Mouse (Mus musculus): Measurements from ENCODE around the gene Mrps11. TPM values are rescaled to one million over a fixed set of nuclear protein-coding genes. Genes with fewer than 3 reads are reported as not detected.
A peak's percentile ranks its signal among the peaks of the same experiment; 100 is the strongest.

Gene Mrps11
- polyA plus RNA-seq (2015; fragmentation: Nextera tagmentation; extraction: Ambion mirVana) = 61.9 and 69.2 TPM in 2 replicates

DNA sequence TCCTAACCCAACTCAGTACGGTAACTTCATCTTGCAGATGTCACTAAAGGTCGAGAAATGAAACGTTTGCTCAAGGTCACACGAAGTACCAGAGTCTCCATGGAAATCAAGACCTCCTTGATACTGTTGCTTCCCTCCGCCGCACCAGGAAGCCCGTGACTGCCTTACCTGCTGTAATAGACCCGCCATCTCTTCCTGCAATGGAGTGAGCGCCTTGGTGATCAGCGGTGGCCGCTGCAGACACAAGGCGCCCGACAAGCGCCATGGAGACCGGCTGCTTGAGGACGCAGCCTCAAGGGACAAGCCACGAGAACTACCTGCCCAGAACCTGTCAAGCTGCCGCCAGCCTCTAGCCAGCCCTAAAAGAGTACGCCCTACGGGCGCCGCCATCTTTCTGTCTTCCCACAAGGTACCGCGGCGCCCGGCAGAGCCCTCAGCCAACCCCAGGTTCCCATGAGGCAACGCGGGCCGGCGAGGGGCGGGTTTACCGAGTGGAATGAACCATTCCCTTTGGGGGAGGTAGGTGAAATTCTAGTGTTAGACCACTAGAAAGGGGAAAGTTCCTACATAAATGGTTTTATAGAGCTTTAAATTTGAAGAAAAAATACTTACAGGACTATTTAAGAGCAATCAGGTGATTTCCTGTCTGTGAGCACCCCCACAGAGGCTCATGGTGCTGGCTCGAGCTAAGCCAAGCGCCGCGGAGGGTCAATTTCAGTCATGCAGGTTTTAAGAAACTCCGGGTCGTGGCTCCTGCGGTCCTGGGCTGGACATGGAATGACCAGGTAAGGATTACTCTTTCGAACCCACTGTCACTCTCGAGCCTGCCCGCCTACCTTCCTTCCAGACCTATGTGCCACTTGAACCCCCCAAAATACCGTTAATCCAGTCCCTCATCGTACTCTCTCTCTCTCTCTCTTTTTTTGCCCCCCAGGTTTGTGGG lies at the start of gene Mrps11, which contains the start of gene Mrpl46:
Gene Mrps11, plus strand, starts transcription at position 481 of the 943 bp plus-strand sequence.
Gene Mrpl46, minus strand, starts transcription at position 893 of the 943 bp plus-strand sequence.
- no peaks in the 10 kb centered on the region for H3K27me3 ChIP-seq (ENCODE audit: control insufficient read depth, insufficient read depth, low read depth, low read length)
- peak; percentile 98 for ATAC-seq
- peak within 1 kb of the TSS; percentile 88 for H3K4me2 ChIP-seq (ENCODE audit: low read length)
- H3K27ac ChIP-seq (ENCODE audit: low read length) = peak within 1 kb of the TSS; percentile 73
- WGBS = under 1% methylated on average over 44 of the region's 44 CpGs
- H3K4me1 ChIP-seq (ENCODE audit: control insufficient read depth, insufficient read depth, low read length) = peaks cover 23% of the 10 kb centered on the region
- peaks cover 21% of the 10 kb centered on the region for H3K36me3 ChIP-seq (ENCODE audit: control insufficient read depth, insufficient read depth, low read length)
- H3K9ac ChIP-seq (ENCODE audit: low read depth, low read length) = peak within 1 kb of the TSS; percentile 69
- H3K4me3 ChIP-seq (ENCODE audit: low read depth, low read length) = peak within 1 kb of the TSS; percentile 54
- H3K9me3 ChIP-seq (replicated peaks; ENCODE audit: control insufficient read depth, low read length, poor library complexity, severe bottlenecking) = no peaks in the 10 kb centered on the region

DNA sequence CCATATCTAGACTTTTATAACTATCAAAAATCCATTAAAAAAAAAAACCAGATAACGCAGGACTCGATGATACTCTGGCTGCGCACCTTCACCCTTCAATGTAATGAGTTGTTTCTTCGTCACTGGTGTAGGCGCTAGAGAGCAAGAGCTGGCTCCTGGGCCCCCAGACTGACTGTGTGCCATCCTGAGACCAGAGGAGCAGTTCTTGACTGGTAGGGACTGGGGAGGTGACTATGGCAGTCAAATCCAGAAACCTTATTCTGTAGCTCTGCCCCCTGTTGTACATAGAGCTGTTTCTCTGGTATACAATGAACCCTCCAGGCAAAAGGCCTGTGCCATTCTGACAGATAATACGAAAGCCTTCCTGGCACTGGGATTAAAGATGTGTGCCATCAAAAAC lies 45.7 kb upstream of the Mrps11 start:
- WGBS = 89% methylated on average over 6 of the region's 6 CpGs
- Histone ChIP-seq H3K27ac (ENCODE audit: low read length) (no peak overlapping the region), H3K4me2 (ENCODE audit: low read length) (no peak overlapping the region), H3K36me3 (ENCODE audit: control insufficient read depth, insufficient read depth, low read length) (no peaks in the 10 kb centered on the region), H3K4me3 (ENCODE audit: low read depth, low read length) (no peak overlapping the region), H3K9me3 (replicated peaks; ENCODE audit: control insufficient read depth, low read length, poor library complexity, severe bottlenecking) (no peaks in the 10 kb centered on the region), H3K4me1 (ENCODE audit: control insufficient read depth, insufficient read depth, low read length) (no peaks in the 10 kb centered on the region), H3K9ac (ENCODE audit: low read depth, low read length) (no peak overlapping the region), H3K27me3 (ENCODE audit: control insufficient read depth, insufficient read depth, low read depth, low read length) (no peaks in the 10 kb centered on the region)
- ATAC-seq = no peak

DNA sequence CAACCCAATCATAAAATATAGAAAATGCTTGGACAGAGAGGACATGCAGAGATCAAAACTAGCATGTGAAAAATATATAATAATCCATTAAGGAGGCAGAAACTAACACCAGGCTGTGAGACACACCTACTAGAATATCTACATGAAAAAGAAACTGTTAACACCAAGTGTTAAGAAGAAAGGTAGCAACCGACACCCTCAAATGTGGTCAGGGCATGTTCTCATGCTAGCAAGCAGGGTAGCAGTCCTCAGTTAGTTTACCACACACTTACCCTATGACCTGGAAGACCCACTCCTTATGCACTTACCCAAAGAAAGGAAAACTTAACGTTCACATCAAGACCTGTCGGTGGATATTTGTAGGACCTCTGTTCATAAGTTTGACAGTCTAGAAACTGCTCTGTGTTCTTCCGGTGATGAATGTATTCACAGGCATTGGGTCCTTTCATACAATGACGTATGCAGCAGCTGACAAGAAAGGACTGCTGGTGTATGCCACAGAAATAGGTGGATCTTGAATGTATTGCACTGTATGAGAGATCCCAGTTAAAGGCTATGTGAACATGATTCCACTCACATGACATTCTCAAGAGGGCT lies 45.2 kb upstream of the Mrps11 start, which contains the start of gene Ntrk3:
Gene Ntrk3, minus strand, starts transcription at position 399 of the 597 bp plus-strand sequence.
- Histone ChIP-seq H3K9me3 (replicated peaks; ENCODE audit: control insufficient read depth, low read length, poor library complexity, severe bottlenecking) (no peaks in the 10 kb centered on the region), H3K4me2 (ENCODE audit: low read length) (no peak within 1 kb of the TSS), H3K27me3 (ENCODE audit: control insufficient read depth, insufficient read depth, low read depth, low read length) (no peaks in the 10 kb centered on the region), H3K36me3 (ENCODE audit: control insufficient read depth, insufficient read depth, low read length) (no peaks in the 10 kb centered on the region), H3K4me1 (ENCODE audit: control insufficient read depth, insufficient read depth, low read length) (no peaks in the 10 kb centered on the region), H3K9ac (ENCODE audit: low read depth, low read length) (no peak within 1 kb of the TSS), H3K27ac (ENCODE audit: low read length) (no peak within 1 kb of the TSS), H3K4me3 (ENCODE audit: low read depth, low read length) (no peak within 1 kb of the TSS)
- WGBS = 88% methylated on average over 5 of the region's 5 CpGs
- ATAC-seq = no peak

DNA sequence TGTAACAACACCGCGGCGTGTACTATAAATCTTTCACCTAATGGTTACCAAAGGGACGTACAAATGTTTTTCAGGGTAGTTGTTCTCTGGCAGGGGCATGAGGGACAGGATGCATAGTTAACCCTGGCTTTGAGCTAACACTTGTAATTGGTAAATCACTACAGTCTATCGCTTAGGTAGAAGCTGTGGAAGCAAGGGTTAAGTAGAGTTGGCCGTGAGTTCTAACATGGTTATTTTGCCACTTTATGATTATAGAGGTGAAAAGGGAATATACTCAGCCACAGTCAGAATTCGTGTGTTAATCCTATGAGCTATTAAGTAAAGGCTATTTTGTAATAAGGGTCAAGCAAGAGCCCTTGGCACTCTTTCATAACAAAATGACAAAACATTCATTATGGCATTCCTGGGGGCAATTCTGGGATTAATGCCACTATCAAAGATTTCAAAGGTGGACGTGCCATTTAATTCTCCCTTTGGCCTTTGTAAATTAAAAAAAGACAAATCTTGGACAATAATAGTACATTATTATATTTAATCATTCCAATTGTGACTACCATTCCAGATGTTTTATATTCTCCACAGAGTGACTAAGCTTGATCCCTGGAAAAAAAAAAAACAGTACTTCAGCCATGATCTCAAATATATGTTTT lies 43.4 kb upstream of the Mrps11 start:
- Histone ChIP-seq H3K9me3 (replicated peaks; ENCODE audit: control insufficient read depth, low read length, poor library complexity, severe bottlenecking) (no peaks in the 10 kb centered on the region), H3K4me2 (ENCODE audit: low read length) (no peak overlapping the region), H3K4me3 (ENCODE audit: low read depth, low read length) (no peak overlapping the region), H3K27ac (ENCODE audit: low read length) (no peak overlapping the region), H3K9ac (ENCODE audit: low read depth, low read length) (no peak overlapping the region), H3K27me3 (ENCODE audit: control insufficient read depth, insufficient read depth, low read depth, low read length) (no peaks in the 10 kb centered on the region), H3K4me1 (ENCODE audit: control insufficient read depth, insufficient read depth, low read length) (no peaks in the 10 kb centered on the region), H3K36me3 (ENCODE audit: control insufficient read depth, insufficient read depth, low read length) (no peaks in the 10 kb centered on the region)
- 82% methylated on average over 8 of the region's 8 CpGs for WGBS
- ATAC-seq = no peak

DNA sequence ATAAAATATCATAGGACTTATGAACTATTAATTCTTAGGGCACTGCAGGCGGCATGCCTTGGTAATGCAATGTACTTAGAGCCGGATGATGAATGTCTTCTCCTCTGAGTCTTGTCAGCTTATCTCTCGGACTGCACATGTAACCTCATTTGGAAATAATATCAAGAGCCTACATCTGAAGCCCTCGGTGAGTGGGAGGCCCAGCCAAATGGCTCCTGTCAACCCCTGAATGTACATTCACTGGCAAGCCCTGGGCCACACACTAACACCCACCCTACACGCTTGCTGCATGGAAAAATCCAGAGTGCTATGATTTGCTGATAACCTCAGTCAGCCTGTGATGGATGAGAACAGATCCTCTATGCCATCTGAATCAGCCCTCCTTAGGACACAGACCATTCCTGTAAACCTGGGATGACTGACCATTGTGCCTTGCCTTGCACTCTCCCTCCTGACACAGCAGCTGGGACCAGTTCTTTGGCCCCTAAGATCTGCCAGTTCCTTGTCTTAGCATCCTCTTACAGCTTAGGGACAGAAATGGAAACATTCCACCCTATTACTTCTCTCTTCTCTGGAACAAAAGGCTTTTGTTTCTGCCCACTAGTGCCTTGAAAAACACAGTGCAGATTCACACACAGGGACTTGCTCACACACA lies 39.1 kb upstream of the Mrps11 start:
- Histone ChIP-seq H3K4me2 (ENCODE audit: low read length) (no peak overlapping the region), H3K27ac (ENCODE audit: low read length) (no peak overlapping the region), H3K9me3 (replicated peaks; ENCODE audit: control insufficient read depth, low read length, poor library complexity, severe bottlenecking) (no peaks in the 10 kb centered on the region), H3K27me3 (ENCODE audit: control insufficient read depth, insufficient read depth, low read depth, low read length) (no peaks in the 10 kb centered on the region), H3K36me3 (ENCODE audit: control insufficient read depth, insufficient read depth, low read length) (no peaks in the 10 kb centered on the region), H3K4me1 (ENCODE audit: control insufficient read depth, insufficient read depth, low read length) (no peaks in the 10 kb centered on the region), H3K4me3 (ENCODE audit: low read depth, low read length) (no peak overlapping the region), H3K9ac (ENCODE audit: low read depth, low read length) (0 out of 2 replicates have a peak overlapping the region, but pooled peaks have one; percentile 25)
- no peak for ATAC-seq
- WGBS = 83% methylated on average over 5 of the region's 5 CpGs

DNA sequence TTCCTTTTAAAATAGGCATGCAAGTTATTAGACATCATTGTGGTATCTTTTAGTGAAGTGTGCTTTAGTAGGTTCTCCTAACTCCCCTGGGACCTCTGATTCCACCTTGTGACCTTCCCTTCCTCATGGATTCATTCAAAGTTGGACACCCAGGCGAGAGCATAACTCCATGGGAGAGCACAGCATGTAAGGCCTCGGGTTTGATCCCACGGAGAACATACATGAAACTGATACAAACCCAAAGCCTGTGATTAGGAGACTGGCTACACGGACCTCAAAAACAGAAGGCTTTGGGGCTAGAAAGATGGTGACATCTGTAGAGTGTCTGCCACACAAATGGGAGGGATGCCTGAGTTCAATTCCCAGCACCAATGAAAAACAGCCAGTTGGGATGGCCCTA lies 30.0 kb upstream of the Mrps11 start:
- WGBS = 93% methylated on average over 4 of the region's 4 CpGs
- Histone ChIP-seq H3K9ac (ENCODE audit: low read depth, low read length) (no peak overlapping the region), H3K27me3 (ENCODE audit: control insufficient read depth, insufficient read depth, low read depth, low read length) (no peaks in the 10 kb centered on the region), H3K4me1 (ENCODE audit: control insufficient read depth, insufficient read depth, low read length) (no peaks in the 10 kb centered on the region), H3K36me3 (ENCODE audit: control insufficient read depth, insufficient read depth, low read length) (no peaks in the 10 kb centered on the region), H3K9me3 (replicated peaks; ENCODE audit: control insufficient read depth, low read length, poor library complexity, severe bottlenecking) (no peaks in the 10 kb centered on the region), H3K4me2 (ENCODE audit: low read length) (no peak overlapping the region), H3K27ac (ENCODE audit: low read length) (no peak overlapping the region), H3K4me3 (ENCODE audit: low read depth, low read length) (no peak overlapping the region)
- ATAC-seq = no peak

DNA sequence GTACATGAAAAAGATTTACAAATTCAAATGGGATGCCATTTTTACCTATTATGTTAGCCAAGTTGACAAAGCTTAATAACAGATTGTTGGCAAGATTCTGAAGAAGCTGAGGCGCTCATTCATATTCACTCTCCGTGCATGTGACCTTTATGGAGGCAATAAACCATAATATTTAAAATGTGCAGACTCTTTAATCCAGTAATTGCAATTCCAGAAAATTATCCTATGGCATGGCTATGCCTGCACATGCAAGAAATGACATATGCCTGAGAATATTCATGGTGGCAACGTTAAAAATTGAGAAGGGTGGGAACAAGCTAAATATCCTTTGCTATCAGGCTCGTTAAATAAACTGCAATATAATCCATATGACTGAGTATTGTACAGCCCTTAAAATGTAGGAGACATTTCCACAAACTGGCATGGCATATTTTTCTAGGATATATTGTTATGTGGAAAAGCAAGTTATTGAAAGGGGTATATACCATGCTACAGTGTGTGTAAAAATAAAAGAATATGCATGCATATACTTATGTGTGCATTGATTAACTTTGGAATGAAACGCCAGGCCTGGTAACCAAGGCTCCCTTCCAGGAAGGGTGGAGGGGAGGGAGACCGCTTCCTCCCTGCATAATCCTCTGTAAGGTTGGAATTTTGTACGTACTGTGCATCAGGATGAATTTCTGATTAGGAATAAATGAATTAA lies 29.0 kb upstream of the Mrps11 start:
- H3K36me3 ChIP-seq (ENCODE audit: control insufficient read depth, insufficient read depth, low read length) = no peaks in the 10 kb centered on the region
- H3K4me1 ChIP-seq (ENCODE audit: control insufficient read depth, insufficient read depth, low read length) = no peaks in the 10 kb centered on the region
- H3K4me2 ChIP-seq (ENCODE audit: low read length) = no peak overlapping the region
- no peak overlapping the region for H3K9ac ChIP-seq (ENCODE audit: low read depth, low read length)
- 69% methylated on average over 7 of the region's 7 CpGs for WGBS
- no peak for ATAC-seq
- H3K27ac ChIP-seq (ENCODE audit: low read length) = no peak overlapping the region
- no peaks in the 10 kb centered on the region for H3K27me3 ChIP-seq (ENCODE audit: control insufficient read depth, insufficient read depth, low read depth, low read length)
- H3K9me3 ChIP-seq (replicated peaks; ENCODE audit: control insufficient read depth, low read length, poor library complexity, severe bottlenecking) = no peaks in the 10 kb centered on the region
- no peak overlapping the region for H3K4me3 ChIP-seq (ENCODE audit: low read depth, low read length)

DNA sequence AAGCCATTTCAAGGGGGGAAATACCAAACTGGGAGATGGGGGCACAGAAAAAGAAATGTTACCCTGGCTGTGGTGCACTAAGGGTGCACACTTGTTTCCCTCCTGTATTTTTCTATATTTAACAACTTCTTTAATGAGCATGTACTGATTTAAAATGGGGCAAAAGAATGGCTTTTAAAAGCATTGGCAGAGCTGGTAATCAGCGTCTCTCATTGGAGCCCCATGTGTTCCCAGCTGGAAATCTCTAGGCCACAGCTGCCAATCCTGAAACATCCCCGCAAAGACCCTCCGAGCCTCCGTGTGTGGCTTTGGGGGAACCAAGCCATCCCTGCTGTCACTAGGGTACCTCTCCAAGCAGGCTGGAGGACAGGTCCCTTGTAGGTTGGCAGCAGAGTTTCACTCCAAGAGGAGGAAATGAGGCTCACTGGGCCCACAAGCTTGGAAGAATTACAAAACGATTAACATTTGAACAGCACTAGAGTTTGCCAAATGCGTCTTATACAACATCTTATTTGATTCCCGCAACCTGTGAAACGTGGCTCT lies 28.4 kb upstream of the Mrps11 start:
- Histone ChIP-seq H3K36me3 (ENCODE audit: control insufficient read depth, insufficient read depth, low read length) (no peaks in the 10 kb centered on the region), H3K27ac (ENCODE audit: low read length) (no peak overlapping the region)

More for the DNA sequence above, 28.4 kb upstream of the Mrps11 start:
- no peak overlapping the region for H3K9ac ChIP-seq (ENCODE audit: low read depth, low read length)
- no peaks in the 10 kb centered on the region for H3K27me3 ChIP-seq (ENCODE audit: control insufficient read depth, insufficient read depth, low read depth, low read length)
- H3K4me3 ChIP-seq (ENCODE audit: low read depth, low read length) = no peak overlapping the region
- WGBS = 44% methylated on average over 8 of the region's 8 CpGs
- H3K9me3 ChIP-seq (replicated peaks; ENCODE audit: control insufficient read depth, low read length, poor library complexity, severe bottlenecking) = no peaks in the 10 kb centered on the region
- no peak overlapping the region for H3K4me2 ChIP-seq (ENCODE audit: low read length)
- H3K4me1 ChIP-seq (ENCODE audit: control insufficient read depth, insufficient read depth, low read length) = no peaks in the 10 kb centered on the region
- ATAC-seq = no peak
